Mouse (Mus musculus) stomach, embryonic 15.5 days (tissue): ENCODE measurements around the gene Atf6. TPM values are rescaled to one million over a fixed set of nuclear protein-coding genes. Genes with fewer than 3 reads are reported as not detected.
A peak's percentile ranks its signal among the peaks of the same experiment; 100 is the strongest.

Source experiments
- ATAC-seq: fragments of 200-750 bp; cut with Nextera tagmentation; 2 replicates; pipeline ENCODE4 v1.8.0; 2017; ENCODE audit warnings: low read depth, moderate number of reproducible peaks, moderate TSS enrichment; ENCODE audit not compliant: insufficient read depth, low FRiP score
- H3K27ac ChIP-seq: fragments of 300-500 bp; sonication (generic); 2 replicates; pipeline ENCODE4 v1.5.1; 2015; ENCODE audit warnings: mild to moderate bottlenecking, inconsistent platforms
- H3K27me3 ChIP-seq: fragments of 300-500 bp; sonication (generic); replicated peaks from 2 replicates; pipeline ENCODE4 v1.6.1; 2015; ENCODE audit warnings: inconsistent platforms
- H3K36me3 ChIP-seq: fragments of 300-500 bp; sonication (generic); 2 replicates; pipeline ENCODE4 v1.6.1; 2015; ENCODE audit warnings: inconsistent platforms
- H3K4me1 ChIP-seq: fragments of 300-500 bp; sonication (generic); 2 replicates; pipeline ENCODE4 v1.6.1; 2015; ENCODE audit warnings: inconsistent platforms
- H3K4me2 ChIP-seq: fragments of 300-500 bp; sonication (generic); 2 replicates; pipeline ENCODE4 v1.6.1; 2015; ENCODE audit warnings: mild to moderate bottlenecking, inconsistent platforms
- H3K4me3 ChIP-seq: fragments of 300-500 bp; sonication (generic); replicated peaks from 2 replicates; pipeline ENCODE4 v1.5.1; 2015; ENCODE audit warnings: inconsistent platforms
- H3K9ac ChIP-seq: fragments of 300-500 bp; sonication (generic); 2 replicates; pipeline ENCODE4 v1.6.1; 2015; ENCODE audit warnings: inconsistent platforms
- H3K9me3 ChIP-seq: fragments of 300-500 bp; sonication (generic); 2 replicates; pipeline ENCODE4 v1.6.1; 2016; ENCODE audit warnings: inconsistent platforms
- WGBS: fragments of 180-500 bp; shearing (Covaris S2); methylation state at CpG from one replicate; pipeline ENCODE4 v1.1.7; 2015; 5-methylcytosine and 5-hydroxymethylcytosine counted together
- polyA plus RNA-seq: library from polyadenylated mRNA; unstranded; fragments of >200 nt; fragmentation: Nextera tagmentation; extraction: Ambion mirVana; gene quantifications from 2 replicates; pipeline ENCODE4 v1.2.1, GENCODE M21; 2015

Gene Atf6
- polyA plus RNA-seq, 1 experiment from 2014 or later: 8.9 TPM

GRCm38 (mm10) chr1:170898413-170899075 lies 31.0 kb upstream of the Atf6 start:
- H3K36me3 ChIP-seq: no peaks in the 10 kb centered on the region
- H3K4me1 ChIP-seq: no peaks in the 10 kb centered on the region
- no peaks in the 10 kb centered on the region for H3K9me3 ChIP-seq
- 53% methylated on average over 16 of the region's 16 CpGs for WGBS
- no peak overlapping the region for H3K9ac ChIP-seq
- H3K4me3 ChIP-seq: no peak overlapping the region
- no peak overlapping the region for H3K4me2 ChIP-seq
- no peak overlapping the region for H3K27ac ChIP-seq
- no peaks in the 10 kb centered on the region for H3K27me3 ChIP-seq
- ATAC-seq: no peak

GRCm38 (mm10) chr1:170896651-170897281 lies 29.2 kb upstream of the Atf6 start:
- H3K4me2 ChIP-seq: no peak overlapping the region
- H3K27me3 ChIP-seq: no peaks in the 10 kb centered on the region
- H3K4me1 ChIP-seq: no peaks in the 10 kb centered on the region
- no peak overlapping the region for H3K27ac ChIP-seq
- H3K9ac ChIP-seq: no peak overlapping the region
- no peak for ATAC-seq
- no peak overlapping the region for H3K4me3 ChIP-seq
- H3K36me3 ChIP-seq: no peaks in the 10 kb centered on the region
- no peaks in the 10 kb centered on the region for H3K9me3 ChIP-seq
- WGBS: 78% methylated on average over 5 of the region's 5 CpGs

GRCm38 (mm10) chr1:170894603-170895602 lies 27.3 kb upstream of the Atf6 start:
- ATAC-seq: no peak
- Histone ChIP-seq H3K27ac (no peak overlapping the region), H3K4me3 (no peak overlapping the region), H3K27me3 (no peaks in the 10 kb centered on the region), H3K4me1 (no peaks in the 10 kb centered on the region), H3K9ac (no peak overlapping the region), H3K36me3 (no peaks in the 10 kb centered on the region), H3K4me2 (no peak overlapping the region), H3K9me3 (no peaks in the 10 kb centered on the region)
- WGBS: 58% methylated on average over 9 of the region's 9 CpGs

GRCm38 (mm10) chr1:170892279-170892678 lies 24.7 kb upstream of the Atf6 start:
- 80% methylated on average over 1 of the region's 1 CpGs for WGBS
- H3K9me3 ChIP-seq: no peaks in the 10 kb centered on the region
- no peak overlapping the region for H3K4me3 ChIP-seq
- ATAC-seq: no peak
- H3K9ac ChIP-seq: no peak overlapping the region
- no peaks in the 10 kb centered on the region for H3K4me1 ChIP-seq
- H3K36me3 ChIP-seq: no peaks in the 10 kb centered on the region
- H3K27me3 ChIP-seq: no peaks in the 10 kb centered on the region
- H3K4me2 ChIP-seq: no peak overlapping the region
- H3K27ac ChIP-seq: no peak overlapping the region

GRCm38 (mm10) chr1:170891646-170892045 lies 24.1 kb upstream of the Atf6 start:
- Histone ChIP-seq H3K4me3 (no peak overlapping the region), H3K36me3 (no peaks in the 10 kb centered on the region), H3K4me1 (no peaks in the 10 kb centered on the region), H3K27ac (no peak overlapping the region), H3K27me3 (no peaks in the 10 kb centered on the region), H3K4me2 (no peak overlapping the region), H3K9ac (no peak overlapping the region), H3K9me3 (no peaks in the 10 kb centered on the region)
- WGBS: 38% methylated on average over 2 of the region's 2 CpGs
- no peak for ATAC-seq

- H3K36me3 ChIP-seq: no peaks in the 10 kb centered on the region
- H3K4me3 ChIP-seq: no peak overlapping the region
- H3K27ac ChIP-seq: no peak overlapping the region
- no peaks in the 10 kb centered on the region for H3K27me3 ChIP-seq
- no peak overlapping the region for H3K4me2 ChIP-seq
- ATAC-seq: no peak
- WGBS: 71% methylated on average over 4 of the region's 4 CpGs
- H3K9me3 ChIP-seq: no peaks in the 10 kb centered on the region
- no peak overlapping the region for H3K9ac ChIP-seq
- H3K4me1 ChIP-seq: 0 out of 2 replicates have a peak, but pooled peaks cover 3% of the 10 kb centered on the region
Observed at GRCm38 (mm10) chr1:170889310-170889709, 21.7 kb upstream of the Atf6 start.

- Histone ChIP-seq H3K36me3 (no peaks in the 10 kb centered on the region), H3K4me2 (peak overlapping the region; percentile 19), H3K4me1 (0 out of 2 replicates have a peak, but pooled peaks cover 11% of the 10 kb centered on the region), H3K9me3 (no peaks in the 10 kb centered on the region), H3K27me3 (no peaks in the 10 kb centered on the region), H3K27ac (no peak overlapping the region; the same call in 1 of the 2 replicates), H3K4me3 (no peak overlapping the region), H3K9ac (no peak overlapping the region)
- 31% methylated on average over 6 of the region's 6 CpGs for WGBS
- ATAC-seq: no peak
Observed at GRCm38 (mm10) chr1:170886044-170886458, 18.5 kb upstream of the Atf6 start.

- 0 out of 2 replicates have a peak, but pooled peaks cover 11% of the 10 kb centered on the region for H3K4me1 ChIP-seq
- no peaks in the 10 kb centered on the region for H3K27me3 ChIP-seq
- no peaks in the 10 kb centered on the region for H3K9me3 ChIP-seq
- H3K4me3 ChIP-seq: peak within 1 kb of the TSS; percentile 83
- peak within 1 kb of the TSS; percentile 77 for H3K9ac ChIP-seq
- under 1% methylated on average over 46 of the region's 46 CpGs for WGBS
- peak within 1 kb of the TSS; percentile 86 for H3K27ac ChIP-seq
- peak; percentile 92 for ATAC-seq
- peaks cover 8% of the 10 kb centered on the region for H3K36me3 ChIP-seq
- peak within 1 kb of the TSS; percentile 57 for H3K4me2 ChIP-seq
Observed at GRCm38 (mm10) chr1:170884978-170885561, 17.5 kb upstream of the Atf6 start, which contains the start of the genes Gm26620 and Dusp12. Gm26620 (plus strand) TSS chr1:170885065. Dusp12 (minus strand) TSS chr1:170885540.

- Histone ChIP-seq H3K4me3 (peak overlapping the region; percentile 83), H3K9me3 (no peaks in the 10 kb centered on the region), H3K27ac (peak overlapping the region; percentile 86), H3K4me1 (0 out of 2 replicates have a peak, but pooled peaks cover 11% of the 10 kb centered on the region), H3K9ac (peak overlapping the region; percentile 77), H3K36me3 (peaks cover 11% of the 10 kb centered on the region), H3K4me2 (peak overlapping the region; percentile 57), H3K27me3 (no peaks in the 10 kb centered on the region)
- no peak for ATAC-seq
- 12% methylated on average over 8 of the region's 8 CpGs for WGBS
Observed at GRCm38 (mm10) chr1:170884390-170884789, 16.8 kb upstream of the Atf6 start.

- peaks cover 15% of the 10 kb centered on the region for H3K36me3 ChIP-seq
- no peak for ATAC-seq
- no peak overlapping the region for H3K9ac ChIP-seq
- 51% methylated on average over 5 of the region's 5 CpGs for WGBS
- no peak overlapping the region for H3K4me3 ChIP-seq
- H3K27me3 ChIP-seq: no peaks in the 10 kb centered on the region
- peak overlapping the region; percentile 57; the same call in 1 of the 2 replicates for H3K4me2 ChIP-seq
- 0 out of 2 replicates have a peak, but pooled peaks cover 11% of the 10 kb centered on the region for H3K4me1 ChIP-seq
- no peak overlapping the region for H3K27ac ChIP-seq
- H3K9me3 ChIP-seq: no peaks in the 10 kb centered on the region
Observed at GRCm38 (mm10) chr1:170882915-170883485, 15.4 kb upstream of the Atf6 start.

GRCm38 (mm10) chr1:170876906-170877305 lies 9.3 kb upstream of the Atf6 start:
- H3K4me3 ChIP-seq: no peak overlapping the region
- H3K9me3 ChIP-seq: no peaks in the 10 kb centered on the region
- 89% methylated on average over 5 of the region's 5 CpGs for WGBS
- no peaks in the 10 kb centered on the region for H3K27me3 ChIP-seq
- H3K27ac ChIP-seq: no peak overlapping the region
- H3K36me3 ChIP-seq: peaks cover 20% of the 10 kb centered on the region
- H3K4me2 ChIP-seq: no peak overlapping the region
- H3K4me1 ChIP-seq: no peaks in the 10 kb centered on the region
- no peak for ATAC-seq
- H3K9ac ChIP-seq: no peak overlapping the region
